Mouse (Mus musculus): ENCODE results near the gene Serpinf1. TPM values are rescaled to one million over a fixed set of nuclear protein-coding genes. Genes with fewer than 3 reads are reported as not detected.

The Serpinf1 gene
- 367 and 447 TPM in 2 replicates for polyA plus RNA-seq (2012; rRNA removed)

DNA sequence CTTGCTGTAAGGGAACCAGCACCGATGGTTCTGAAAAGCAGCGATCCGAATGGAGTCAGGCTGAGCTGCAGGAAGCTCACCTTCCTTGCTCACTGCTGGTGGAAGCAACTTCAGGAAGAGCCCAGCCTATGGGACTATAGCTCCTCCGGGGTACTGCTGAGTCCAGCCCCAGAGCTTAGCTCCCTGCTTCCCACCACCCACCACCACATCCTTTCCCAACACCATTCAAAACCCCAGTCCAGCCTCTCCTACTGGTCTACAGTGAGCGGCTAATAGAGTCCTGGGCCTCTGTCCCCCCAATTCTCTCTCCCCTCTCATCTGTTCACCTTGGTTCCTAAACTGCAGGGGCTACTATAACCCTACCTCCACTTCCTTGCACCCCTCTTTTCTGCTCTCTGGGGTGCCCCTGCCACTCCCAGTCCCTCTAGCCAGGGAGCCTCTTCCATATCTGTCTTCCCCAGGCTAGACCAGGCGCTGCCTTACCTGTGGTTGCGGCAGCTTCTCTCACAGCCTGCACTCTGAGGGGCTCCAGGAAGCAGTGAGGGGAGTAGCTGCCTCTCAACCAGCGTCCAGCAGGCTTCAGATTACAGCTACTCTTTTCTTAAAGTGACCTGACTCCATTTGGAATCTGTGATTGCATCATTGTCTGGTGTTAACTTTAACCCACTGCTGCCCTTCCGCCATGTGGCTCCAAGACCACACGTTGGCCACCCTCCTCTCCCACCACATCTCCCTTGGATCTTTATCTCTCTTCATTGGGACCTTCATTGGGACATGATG lies at the start of gene Serpinf1:
Gene Serpinf1 (minus strand): TSS at position 689 of the 780 bp plus-strand sequence.

DNA sequence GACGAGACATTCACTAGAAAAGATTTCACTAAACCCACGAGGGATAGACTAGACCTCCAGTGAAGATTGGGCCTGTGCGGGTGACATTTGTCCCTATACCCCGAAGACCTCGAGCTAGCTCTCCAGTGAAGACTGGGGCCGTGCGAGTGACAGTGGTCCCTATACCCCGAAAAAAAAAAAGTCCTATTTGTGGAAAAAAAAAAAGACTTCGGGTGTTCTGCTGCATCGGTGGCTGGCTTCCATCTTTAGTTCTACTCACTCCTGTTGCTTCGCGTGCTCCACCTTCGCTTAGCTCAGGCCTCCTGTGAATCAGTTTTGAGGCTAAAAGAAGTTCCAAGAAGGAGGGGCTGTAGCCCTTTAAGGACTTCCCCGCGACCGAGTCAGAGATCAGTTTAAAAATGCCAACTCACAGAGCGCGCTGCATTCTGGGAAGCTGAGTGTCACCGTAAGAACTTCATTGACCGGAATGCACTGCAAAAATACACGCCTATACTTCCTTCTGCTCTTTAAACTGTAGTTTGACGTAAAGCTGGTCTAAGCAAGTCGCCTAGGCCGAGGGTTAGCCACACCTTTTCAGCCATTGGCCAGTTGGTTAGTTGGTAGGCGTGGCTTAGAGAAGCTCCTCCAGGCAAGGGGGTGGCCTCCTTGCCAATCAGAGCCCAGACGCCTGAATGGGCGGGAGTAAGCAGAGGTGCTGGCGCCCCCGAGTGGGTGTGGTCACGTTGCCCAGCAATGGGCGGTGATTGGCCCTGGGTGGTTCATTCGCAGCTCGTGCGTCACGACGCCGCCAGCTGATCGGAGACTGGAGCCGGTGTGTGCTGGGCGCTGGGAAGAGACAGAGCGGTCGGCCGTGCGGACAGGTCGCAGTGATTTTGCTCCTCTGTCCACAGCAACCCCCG lies 38.6 kb upstream of the Serpinf1 start, which contains the start of gene Tlcd2:
Gene Tlcd2 (plus strand): TSS at position 872 of the 899 bp plus-strand sequence.

DNA sequence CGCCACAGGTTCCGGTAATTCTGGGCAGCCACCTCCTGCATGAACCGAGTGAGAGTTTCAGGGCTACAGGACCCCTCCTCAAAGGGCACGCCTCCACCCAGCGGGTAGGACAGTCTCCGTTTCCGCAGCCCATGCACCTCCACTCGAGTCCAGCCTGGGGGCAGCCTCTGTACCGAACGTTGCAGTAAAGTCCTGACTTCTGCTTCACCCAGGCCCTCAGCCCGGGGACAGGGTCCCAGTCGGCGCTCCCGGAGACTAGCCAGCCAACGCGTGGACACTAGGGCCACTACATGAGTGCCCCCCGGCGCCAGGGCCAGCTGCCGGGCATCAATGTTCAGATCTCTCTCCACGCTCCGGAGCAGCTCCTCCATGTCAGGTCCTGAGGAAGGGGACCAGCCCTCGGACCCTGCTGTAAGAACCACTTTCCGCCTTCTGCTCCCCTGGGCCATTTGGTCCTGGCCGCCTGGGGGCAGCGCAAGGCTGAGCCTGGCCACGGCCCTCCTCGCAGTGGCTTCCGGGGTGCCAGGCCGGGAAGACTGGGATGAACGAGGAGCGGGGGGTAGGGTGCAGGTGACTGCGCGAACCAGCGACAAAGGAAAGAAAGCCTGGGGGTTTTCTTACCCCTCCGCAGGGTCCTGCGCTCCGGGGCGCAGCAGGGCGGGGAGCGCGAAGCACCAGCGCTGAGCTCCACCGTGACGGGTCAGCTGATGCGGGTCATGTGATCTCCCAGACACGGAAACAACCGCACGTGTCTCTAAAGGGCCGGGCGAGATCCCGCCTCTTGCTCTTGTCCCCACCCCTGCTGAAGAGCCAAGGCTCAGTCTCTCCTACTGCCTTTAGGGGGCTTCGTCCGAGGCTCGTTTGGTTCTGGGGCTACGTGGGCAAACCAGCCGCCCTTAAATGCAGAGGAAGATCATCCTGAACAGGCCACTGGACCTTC lies 31.8 kb upstream of the Serpinf1 start, which contains the start of gene Wdr81:
Gene Wdr81 (minus strand): TSS at position 727 of the 940 bp plus-strand sequence.

DNA sequence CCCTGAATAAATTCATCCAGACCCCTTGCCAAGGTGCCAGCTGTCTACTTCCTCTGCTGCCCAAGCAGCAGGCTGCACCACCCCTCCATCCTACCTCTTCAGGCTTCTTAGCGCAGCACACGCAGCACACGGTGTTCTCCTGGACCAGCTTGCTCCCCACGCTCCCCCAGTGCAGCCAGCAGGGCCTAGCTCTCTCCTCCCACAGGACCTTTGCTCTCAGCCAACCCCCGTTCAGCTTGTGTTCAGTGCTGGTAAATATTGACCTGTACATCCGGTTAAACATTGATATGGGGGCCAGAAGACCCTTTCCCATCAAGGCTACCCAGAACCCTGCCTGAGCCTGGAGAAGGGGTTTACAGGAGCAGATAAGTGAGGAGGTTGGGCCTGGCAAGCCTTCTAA lies 16.9 kb upstream of the Serpinf1 start, which contains the start of gene Serpinf2:
Gene Serpinf2 (minus strand): TSS at position 229 of the 400 bp plus-strand sequence.

Other genes starting within 250 kb of the Serpinf1 start
- 12.9 and 16.5 TPM in 2 replicates for gene Ovca2, start 243.9 kb downstream of the Serpinf1 start, polyA plus RNA-seq (2012; rRNA removed)
- gene Dph1, start 231.5 kb downstream of the Serpinf1 start, polyA plus RNA-seq (2012; rRNA removed): 63.7 and 64.0 TPM in 2 replicates
- gene Rtn4rl1, start 228.9 kb downstream of the Serpinf1 start, polyA plus RNA-seq (2012; rRNA removed): 21.0 and 21.6 TPM in 2 replicates
- 23.3 and 26.9 TPM in 2 replicates for gene Rpa1, start 74.4 kb downstream of the Serpinf1 start, polyA plus RNA-seq (2012; rRNA removed)
- 5.8 and 6.2 TPM in 2 replicates for gene Smyd4, start 74.3 kb downstream of the Serpinf1 start, polyA plus RNA-seq (2012; rRNA removed)
- gene Serpinf2, start 16.9 kb upstream of the Serpinf1 start, polyA plus RNA-seq (2012; rRNA removed): 0.95 and 1.9 TPM in 2 replicates
- gene Wdr81, start 32.0 kb upstream of the Serpinf1 start, polyA plus RNA-seq (2012; rRNA removed): 23.6 and 26.6 TPM in 2 replicates
- 30.6 and 38.9 TPM in 2 replicates for gene Tlcd2, start 39.0 kb upstream of the Serpinf1 start, polyA plus RNA-seq (2012; rRNA removed)
- 85.3 and 112 TPM in 2 replicates for gene Prpf8, start 64.1 kb upstream of the Serpinf1 start, polyA plus RNA-seq (2012; rRNA removed)
- 3.0 and 3.9 TPM in 2 replicates for gene Rilp, start 87.4 kb upstream of the Serpinf1 start, polyA plus RNA-seq (2012; rRNA removed)
- 20.2 and 25.3 TPM in 2 replicates for gene Scarf1, start 90.8 kb upstream of the Serpinf1 start, polyA plus RNA-seq (2012; rRNA removed)
- 36.2 and 37.0 TPM in 2 replicates for gene Slc43a2, start 109.0 kb upstream of the Serpinf1 start, polyA plus RNA-seq (2012; rRNA removed)
- 48.4 and 54.3 TPM in 2 replicates for gene Pitpna, start 165.4 kb upstream of the Serpinf1 start, polyA plus RNA-seq (2012; rRNA removed)
- 48.6 and 66.3 TPM in 2 replicates for gene Inpp5k, start 208.3 kb upstream of the Serpinf1 start, polyA plus RNA-seq (2012; rRNA removed)
- 94.1 and 98.0 TPM in 2 replicates for gene Myo1c, start 227.8 kb upstream of the Serpinf1 start, polyA plus RNA-seq (2012; rRNA removed)

Data from ovary, adult 2 months (tissue).